Mouse (Mus musculus): ENCODE data around the gene Plekhm3.

DNA sequence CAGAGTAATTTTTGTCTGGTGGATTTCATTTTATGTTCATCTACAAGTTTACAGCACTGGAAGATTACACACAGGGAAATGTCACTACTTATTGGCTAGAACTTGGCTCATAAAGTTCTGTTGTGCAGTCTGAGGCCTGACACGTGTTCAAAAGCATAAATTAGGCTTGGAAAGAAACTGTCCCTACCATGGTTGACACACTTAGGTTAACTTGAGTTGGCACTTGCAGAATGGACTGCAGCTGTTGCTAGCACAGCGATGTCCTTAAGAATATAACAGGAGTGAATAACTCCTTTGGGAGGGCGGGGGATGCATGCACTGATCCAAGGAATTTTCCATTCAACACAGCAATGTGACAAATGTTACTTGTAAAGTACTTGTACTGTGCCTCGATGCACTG, 53.2 kb downstream of the Plekhm3 start:
- no peak for TF ChIP-seq CTCF (IDR thresholded peaks at IDR 0.05; ENCODE audit: low read depth)
- no peak for TF ChIP-seq EP300 (IDR thresholded peaks at IDR 0.05; ENCODE audit: low read depth)

Measured in liver, embryonic 14.5 days (tissue).